Mouse (Mus musculus) erythroid progenitor cell, adult 5-6 weeks (primary cell): Measurements from ENCODE around the gene Kcnq4. TPM values are rescaled to one million over a fixed set of nuclear protein-coding genes. Genes with fewer than 3 reads are reported as not detected.

Experiments used
- ATAC-seq: replicated peaks from 2 replicates; pipeline ENCODE4 v1.8.0; 2016; ENCODE audit warnings: moderate number of reproducible peaks, mild to moderate bottlenecking, moderate TSS enrichment, inconsistent platforms; ENCODE audit not compliant: poor library complexity, low FRiP score, severe bottlenecking
- total RNA-seq, 2 experiments: library from RNA; stranded (forward) in 1 of 2; stranded (reverse) in 1 of 2; fragments of 150-400 nt in 1 of 2; fragments of 186-747, 209-891 nt in 1 of 2; gene quantifications; 2 replicates each; pipeline versions ENCODE4 v1.2.3 to v1.2.4; 2015 to 2017; ENCODE audit warnings: low replicate concordance in 2 of 2

Kcnq4 gene
- total RNA-seq, 2 experiments from 2014 or later = not detected

- no peak for ATAC-seq
Measured at GRCm38 (mm10) chr4:120727842-120728241, 20.6 kb downstream of the Kcnq4 start.

- ATAC-seq = no peak
Measured at GRCm38 (mm10) chr4:120726174-120726573, 22.2 kb downstream of the Kcnq4 start.

- no peak for ATAC-seq
Measured at GRCm38 (mm10) chr4:120725516-120726090, 22.8 kb downstream of the Kcnq4 start.

- no peak for ATAC-seq
Measured at GRCm38 (mm10) chr4:120721574-120721973, 26.8 kb downstream of the Kcnq4 start.

- ATAC-seq = no peak
Measured at GRCm38 (mm10) chr4:120719152-120719551, 29.3 kb downstream of the Kcnq4 start.

GRCm38 (mm10) chr4:120717591-120717990, 30.8 kb downstream of the Kcnq4 start:
- ATAC-seq = no peak

- ATAC-seq = no peak
Measured at GRCm38 (mm10) chr4:120716765-120717164, 31.6 kb downstream of the Kcnq4 start.

GRCm38 (mm10) chr4:120716141-120716571, 32.3 kb downstream of the Kcnq4 start:
- peak; percentile 26; the same call in 1 of the 2 replicates for ATAC-seq

GRCm38 (mm10) chr4:120713856-120714497, 34.4 kb downstream of the Kcnq4 start:
- no peak for ATAC-seq

GRCm38 (mm10) chr4:120713021-120713420, 35.4 kb downstream of the Kcnq4 start:
- ATAC-seq = no peak

GRCm38 (mm10) chr4:120712236-120712635, 36.2 kb downstream of the Kcnq4 start:
- no peak for ATAC-seq

GRCm38 (mm10) chr4:120702511-120702910, 45.9 kb downstream of the Kcnq4 start:
- ATAC-seq = no peak

- ATAC-seq = no peak
Measured at GRCm38 (mm10) chr4:120702056-120702455, 46.4 kb downstream of the Kcnq4 start.

- no peak for ATAC-seq
Measured at GRCm38 (mm10) chr4:120701180-120701579, 47.2 kb downstream of the Kcnq4 start.

GRCm38 (mm10) chr4:120697799-120698484, 50.5 kb downstream of the Kcnq4 start:
- no peak for ATAC-seq

GRCm38 (mm10) chr4:120697353-120697752, 51.1 kb downstream of the Kcnq4 start:
- ATAC-seq = no peak

GRCm38 (mm10) chr4:120692717-120693116, 55.7 kb downstream of the Kcnq4 start:
- no peak for ATAC-seq

- no peak for ATAC-seq
Measured at GRCm38 (mm10) chr4:120689317-120689716, 59.1 kb downstream of the Kcnq4 start.

- ATAC-seq = no peak
Measured at GRCm38 (mm10) chr4:120687282-120687681, 61.1 kb downstream of the Kcnq4 start.

- no peak for ATAC-seq
Measured at GRCm38 (mm10) chr4:120683278-120683997, 65.0 kb downstream of the Kcnq4 start.
